Mouse (Mus musculus) stomach, postnatal 0 days (tissue): ENCODE data around the gene Klk7.
A peak's percentile ranks its signal among the peaks of the same experiment; 100 is the strongest.

Experiments
- CTCF ChIP-seq: IDR thresholded peaks from 2 replicates; pipeline ENCODE4 v1.5.1; 2016; ENCODE audit warnings: antibody characterized with exemption, low read depth, mild to moderate bottlenecking, moderate library complexity
- EP300 ChIP-seq: optimal IDR thresholded peaks from 2 replicates; pipeline ENCODE3; 2016; ENCODE audit warnings: antibody characterized with exemption

DNA sequence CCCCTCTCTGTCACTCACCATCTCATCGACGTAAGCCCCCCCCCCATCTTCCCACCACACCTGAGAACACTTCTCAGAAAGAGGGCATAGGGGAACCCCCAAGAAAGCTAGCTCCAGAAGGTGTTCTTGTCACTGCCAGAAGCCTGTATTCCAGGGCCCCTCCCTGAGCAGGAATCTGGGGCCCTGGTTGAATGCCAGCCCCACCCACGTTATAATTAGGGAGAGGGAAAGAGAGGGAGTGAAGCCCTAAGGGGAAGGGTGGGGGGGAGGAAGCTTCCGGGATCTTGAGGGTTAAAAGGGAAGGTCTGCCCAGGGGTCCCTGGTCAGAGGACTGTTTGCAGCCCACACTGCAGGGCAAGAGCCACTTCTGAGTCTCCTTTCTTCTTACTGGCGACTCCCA is 30.3 kb upstream of the Klk7 start, which contains the start of gene Klk10:
- no peak for TF ChIP-seq CTCF
- peak; percentile 28 for TF ChIP-seq EP300
